Mouse (Mus musculus) natural killer cell, adult 2 months (primary cell): Measurements from ENCODE around the gene Tmem8.
A peak's percentile ranks its signal among the peaks of the same experiment; 100 is the strongest.
"Not testable (repeated sequence)": the region's sequence is repeated elsewhere in the genome, so short reads cannot be mapped to it uniquely, and the experiment has no call there.

Source experiments
- DNase-seq, 2 experiments: peaks; one replicate each; pipeline ENCODE4 v3.0.0; 2022; ENCODE audit warnings: low spot score in 2 of 2

Gene Tmem8

GRCm38 (mm10) chr17:26113181-26113948, at the start of gene Tmem8:
TSS of gene Tmem8 (plus strand) at chr17:26113299.
- DNase-seq, result peak; percentile 46 to 75

- no peak for DNase-seq
These were observed 48.2 kb upstream of the Tmem8 start for GRCm38 (mm10) chr17:26064916-26065315.

- DNase-seq, result no peak
These were observed 46.5 kb upstream of the Tmem8 start for GRCm38 (mm10) chr17:26066488-26067020.

- no peak for DNase-seq
These were observed 44.9 kb upstream of the Tmem8 start for GRCm38 (mm10) chr17:26068024-26068830.

- peak; percentile 58 to 65 for DNase-seq
These were observed 44.0 kb upstream of the Tmem8 start, which contains the start of gene Rab11fip3 for GRCm38 (mm10) chr17:26068831-26069739. TSS of gene Rab11fip3 (minus strand) at chr17:26069555.

- DNase-seq, result no peak
These were observed 43.0 kb upstream of the Tmem8 start for GRCm38 (mm10) chr17:26070136-26070535.

GRCm38 (mm10) chr17:26075246-26075645, 37.9 kb upstream of the Tmem8 start:
- DNase-seq, result no peak

- no peak for DNase-seq
These were observed 34.2 kb upstream of the Tmem8 start for GRCm38 (mm10) chr17:26078851-26079250.

GRCm38 (mm10) chr17:26080867-26081266, 32.2 kb upstream of the Tmem8 start:
- DNase-seq, result no peak

GRCm38 (mm10) chr17:26087059-26087564, 26.0 kb upstream of the Tmem8 start:
- no peak for DNase-seq

- DNase-seq, result peak; percentile 66 to 80
These were observed 23.0 kb upstream of the Tmem8 start, which contains the start of gene Decr2 for GRCm38 (mm10) chr17:26089905-26090632. TSS of gene Decr2 (minus strand) at chr17:26090337.

GRCm38 (mm10) chr17:26094531-26095110, 18.5 kb upstream of the Tmem8 start:
- no peak for DNase-seq

GRCm38 (mm10) chr17:26095121-26095740, 17.9 kb upstream of the Tmem8 start, which contains the start of gene Nme4:
TSS of gene Nme4 (minus strand) at chr17:26095602.
- peak in 1 of 2 experiments; percentile 23 for DNase-seq

GRCm38 (mm10) chr17:26098461-26098860, 14.6 kb upstream of the Tmem8 start:
- no peak for DNase-seq

- not testable (repeated sequence) for DNase-seq
These were observed 13.8 kb upstream of the Tmem8 start for GRCm38 (mm10) chr17:26099316-26099715.

GRCm38 (mm10) chr17:26100166-26100565, 12.9 kb upstream of the Tmem8 start:
- no peak for DNase-seq

GRCm38 (mm10) chr17:26101478-26101877, 11.6 kb upstream of the Tmem8 start:
- DNase-seq, result no peak

- no peak for DNase-seq
These were observed 7.5 kb upstream of the Tmem8 start for GRCm38 (mm10) chr17:26105619-26106018.

- no peak for DNase-seq
These were observed 2.9 kb upstream of the Tmem8 start for GRCm38 (mm10) chr17:26110156-26110555.
